Mouse (Mus musculus) liver (tissue): ENCODE data around the gene Tha1.
A peak's percentile ranks its signal among the peaks of the same experiment; 100 is the strongest.

Experiments used
- DNase-seq: peaks from one replicate; pipeline ENCODE4 v3.0.0-alpha.2; 2020; ENCODE audit warnings: mixed read lengths

Gene Tha1

DNA sequence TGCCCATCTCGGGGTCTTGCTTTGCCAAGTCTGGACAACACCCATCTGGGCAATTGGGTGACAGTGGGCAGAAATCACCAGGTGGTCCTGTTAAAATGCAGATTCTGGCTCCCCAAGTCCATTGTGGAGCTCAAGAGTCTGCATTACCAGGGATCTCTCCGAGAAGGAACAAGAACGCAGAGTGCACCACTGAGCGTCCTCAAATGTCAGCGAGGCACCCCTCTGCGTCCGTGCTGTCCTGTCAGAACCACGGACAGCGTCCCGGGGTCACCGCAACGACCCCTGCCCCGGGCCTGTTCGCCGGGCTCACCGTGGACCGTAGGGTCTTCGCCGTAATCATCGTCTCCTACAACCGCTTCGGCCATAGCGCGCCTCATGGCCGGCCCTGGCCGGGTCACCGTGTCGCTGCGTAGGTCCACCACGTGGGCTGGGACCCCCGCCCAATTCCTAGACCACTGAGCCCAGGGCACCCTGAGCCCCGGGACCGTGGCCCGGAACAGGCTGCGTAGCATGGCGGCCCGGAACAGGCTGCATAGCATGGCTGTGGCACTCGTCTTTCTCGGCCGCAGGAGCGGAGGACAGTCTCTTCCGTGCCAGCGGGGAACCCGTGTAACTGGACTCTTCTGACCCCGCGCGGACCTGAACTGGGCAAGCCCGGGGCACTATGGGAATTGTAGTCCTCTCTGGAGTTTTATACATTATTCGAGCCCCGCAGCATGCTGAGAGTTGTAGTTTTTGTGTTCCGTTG, at the start of gene Tha1:
Gene Tha1, minus strand, starts transcription at position 621 of the 748 bp plus-strand sequence.
- DNase-seq = peak; percentile 61

- no peak for DNase-seq
Observed at GRCm38 (mm10) chr11:117919211-117919610, 45.9 kb upstream of the Tha1 start.

DNA sequence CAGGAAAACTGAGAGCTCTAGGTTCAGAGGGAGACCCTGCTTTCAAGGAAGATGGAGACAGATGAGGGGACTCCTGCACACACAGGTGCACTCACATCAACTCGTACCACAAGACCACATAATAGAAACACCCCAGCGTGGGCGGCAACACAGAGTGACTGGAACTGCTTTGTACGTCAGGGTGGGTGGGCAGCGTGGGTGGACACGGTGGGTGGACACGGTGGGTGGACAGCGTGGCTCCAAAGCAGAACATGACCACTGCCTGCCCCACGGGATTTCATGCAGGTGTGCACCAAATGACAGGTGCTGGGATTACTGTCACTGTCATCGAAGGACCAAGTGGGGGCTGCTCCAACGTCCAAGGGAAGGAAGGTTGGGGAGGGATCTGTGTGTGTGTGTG, 45.3 kb upstream of the Tha1 start:
- DNase-seq = no peak

- no peak for DNase-seq
Observed at GRCm38 (mm10) chr11:117915837-117916236, 42.6 kb upstream of the Tha1 start.

DNA sequence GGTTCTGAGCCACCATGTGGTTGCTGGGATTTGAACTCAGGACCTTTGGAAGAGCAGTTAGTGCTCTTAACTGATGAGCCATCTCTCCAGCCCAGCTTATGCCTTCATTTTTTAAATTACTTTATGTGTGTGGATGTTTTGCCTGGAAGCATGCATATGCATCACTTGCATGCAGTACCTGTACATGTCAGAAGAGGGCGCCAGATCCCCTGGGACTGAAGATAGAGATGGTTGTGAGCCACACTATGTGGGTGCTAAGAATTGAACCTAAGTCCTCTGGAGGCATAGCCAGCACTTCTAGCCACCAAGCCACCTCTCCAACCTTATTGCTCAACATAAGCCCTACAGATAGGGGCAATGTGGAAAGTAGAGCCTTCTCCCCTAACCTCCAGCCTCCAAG, 42.1 kb upstream of the Tha1 start:
- peak; percentile 48 for DNase-seq

DNA sequence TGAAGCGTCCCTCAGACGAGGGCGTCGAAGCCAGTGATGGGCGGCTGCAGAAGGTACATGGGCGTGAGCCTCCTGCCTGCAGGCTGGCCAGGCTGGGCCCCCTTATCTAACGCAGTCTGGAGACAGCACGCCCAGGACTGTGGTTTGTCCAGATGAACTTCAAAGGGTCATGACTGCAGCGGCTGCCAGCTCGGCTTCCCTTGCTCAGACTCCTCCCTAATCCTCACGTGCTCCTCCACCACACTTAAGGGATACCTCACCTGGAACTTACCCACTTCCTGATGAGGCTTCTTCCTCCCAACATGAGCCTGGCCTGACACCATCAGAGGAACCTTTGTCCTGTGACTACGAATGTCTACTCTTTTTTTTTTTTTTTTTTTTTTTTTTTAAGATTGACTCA, 41.2 kb upstream of the Tha1 start:
- peak; percentile 90 for DNase-seq

GRCm38 (mm10) chr11:117912684-117913352, 39.5 kb upstream of the Tha1 start:
- peak; percentile 87 for DNase-seq

DNA sequence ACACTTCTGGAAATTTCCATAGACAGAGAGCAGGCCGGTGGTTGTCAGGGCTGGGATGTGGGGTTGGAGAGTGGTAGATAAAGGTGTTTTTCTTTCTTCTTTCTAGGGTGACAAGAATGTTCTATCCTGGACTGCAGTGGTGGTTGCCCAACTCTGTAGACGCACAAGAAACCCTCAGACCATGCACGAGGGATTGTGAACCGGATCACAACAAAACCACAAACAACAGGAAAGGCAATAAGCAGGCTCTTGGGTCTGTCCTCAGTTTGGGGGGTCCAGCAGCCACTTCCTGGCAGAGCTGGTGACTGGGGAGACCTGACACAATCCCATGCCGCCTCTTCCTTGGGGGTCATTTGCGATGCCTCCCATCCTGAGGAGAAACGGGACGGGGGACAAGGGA, 36.1 kb upstream of the Tha1 start:
- DNase-seq = no peak

- DNase-seq = no peak
Observed at GRCm38 (mm10) chr11:117904442-117904841, 31.2 kb upstream of the Tha1 start.

- DNase-seq = no peak
Observed at GRCm38 (mm10) chr11:117902282-117902681, 29.0 kb upstream of the Tha1 start.

DNA sequence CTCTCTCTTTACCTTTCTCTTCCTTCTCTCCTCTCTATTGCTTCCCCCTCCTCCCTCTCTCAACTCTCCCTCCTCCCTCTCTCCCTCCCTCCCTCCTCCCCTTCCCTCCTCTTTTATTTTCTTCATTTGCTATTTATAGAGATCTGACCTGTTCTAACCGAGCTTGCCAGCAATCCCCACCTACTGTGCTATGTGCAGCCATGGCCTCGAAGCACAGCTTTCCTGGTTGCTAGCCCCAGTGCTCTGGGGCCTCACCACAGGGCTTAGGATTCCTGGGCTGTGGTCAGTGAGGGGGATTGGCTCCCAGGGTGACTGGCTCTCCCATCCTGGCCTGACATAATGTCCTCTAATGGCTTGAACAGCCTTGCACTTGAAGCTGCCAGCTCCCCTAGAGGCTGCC, 23.3 kb upstream of the Tha1 start:
- DNase-seq = no peak

DNA sequence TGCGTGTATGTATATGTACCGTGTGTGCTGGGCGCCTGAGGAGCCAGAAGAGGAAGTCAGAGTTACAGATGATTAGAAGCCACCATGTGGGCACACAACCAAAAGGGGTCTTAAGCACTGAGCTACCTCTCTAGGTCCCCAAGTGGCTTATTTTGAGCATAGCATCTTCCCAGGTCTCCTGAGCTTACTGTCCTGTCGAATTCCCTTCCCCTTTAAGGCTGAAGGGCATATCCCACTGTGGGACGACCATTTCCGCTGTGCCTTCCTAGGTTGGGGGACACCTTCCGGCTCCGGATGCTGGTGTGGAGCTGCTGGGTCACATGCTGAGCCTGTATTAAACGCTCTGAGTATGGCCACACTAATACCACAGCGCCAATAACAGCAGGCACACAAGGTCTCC, 21.4 kb upstream of the Tha1 start:
- no peak for DNase-seq

DNA sequence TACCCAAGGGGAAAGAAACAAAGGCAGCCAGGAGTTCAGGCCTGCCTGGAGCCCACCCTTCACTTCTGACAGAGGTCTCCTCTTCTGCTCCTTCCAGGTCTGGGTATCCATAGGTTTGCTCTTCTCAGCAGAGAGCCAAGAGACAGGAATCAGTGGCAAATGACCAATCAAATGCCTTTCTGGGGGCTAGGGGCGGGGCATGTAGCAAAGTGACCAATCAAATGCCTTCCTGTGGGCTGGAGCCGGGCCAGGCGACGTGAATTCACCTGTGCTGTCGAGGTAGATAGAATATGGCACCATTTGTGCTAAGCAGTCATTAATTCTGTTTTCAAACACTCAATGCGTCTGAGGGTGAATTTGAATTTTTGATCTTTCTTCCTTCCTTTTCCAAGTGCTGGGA, 18.9 kb upstream of the Tha1 start:
- DNase-seq = peak; percentile 38

GRCm38 (mm10) chr11:117891581-117892175, 18.4 kb upstream of the Tha1 start:
- no peak for DNase-seq

DNA sequence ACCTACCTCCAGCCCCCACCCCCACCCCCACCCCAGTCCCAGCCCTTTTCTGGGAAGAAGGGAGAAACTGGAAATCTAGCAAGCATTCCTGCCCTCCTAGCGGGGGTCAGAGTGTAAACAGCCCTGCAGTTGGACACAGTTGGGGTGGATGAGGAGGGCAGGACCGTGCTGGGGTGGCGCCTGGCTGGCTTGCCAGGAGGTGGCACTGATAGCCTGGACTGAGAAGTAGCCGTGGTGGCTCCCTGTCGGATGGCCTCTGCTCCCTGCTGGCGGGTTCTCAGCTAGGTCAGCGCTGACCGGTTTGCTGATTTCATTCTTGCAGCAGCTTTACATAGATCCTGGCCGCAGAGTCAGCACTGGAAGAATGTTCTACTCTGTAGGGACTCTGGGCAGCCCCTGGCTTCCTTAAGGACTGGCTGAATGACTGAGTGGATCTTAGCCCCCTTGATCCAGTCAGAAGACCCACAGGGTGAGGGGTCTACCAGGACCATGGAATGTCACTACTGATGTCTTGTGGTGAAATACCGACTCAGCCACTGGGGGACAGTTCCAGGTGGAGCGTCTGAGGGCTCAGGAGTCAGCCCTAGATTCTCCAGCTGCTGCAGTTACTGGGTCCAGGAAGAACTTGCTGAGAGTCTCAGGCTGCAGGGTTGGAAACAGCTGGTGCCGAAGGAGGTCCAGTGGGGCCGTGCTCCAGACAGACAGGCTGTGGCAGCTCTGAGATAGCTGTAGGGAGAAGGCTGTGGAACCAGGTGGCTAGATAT, 17.4 kb upstream of the Tha1 start:
- DNase-seq = peak; percentile 47

GRCm38 (mm10) chr11:117889887-117890340, 16.6 kb upstream of the Tha1 start:
- no peak for DNase-seq

DNA sequence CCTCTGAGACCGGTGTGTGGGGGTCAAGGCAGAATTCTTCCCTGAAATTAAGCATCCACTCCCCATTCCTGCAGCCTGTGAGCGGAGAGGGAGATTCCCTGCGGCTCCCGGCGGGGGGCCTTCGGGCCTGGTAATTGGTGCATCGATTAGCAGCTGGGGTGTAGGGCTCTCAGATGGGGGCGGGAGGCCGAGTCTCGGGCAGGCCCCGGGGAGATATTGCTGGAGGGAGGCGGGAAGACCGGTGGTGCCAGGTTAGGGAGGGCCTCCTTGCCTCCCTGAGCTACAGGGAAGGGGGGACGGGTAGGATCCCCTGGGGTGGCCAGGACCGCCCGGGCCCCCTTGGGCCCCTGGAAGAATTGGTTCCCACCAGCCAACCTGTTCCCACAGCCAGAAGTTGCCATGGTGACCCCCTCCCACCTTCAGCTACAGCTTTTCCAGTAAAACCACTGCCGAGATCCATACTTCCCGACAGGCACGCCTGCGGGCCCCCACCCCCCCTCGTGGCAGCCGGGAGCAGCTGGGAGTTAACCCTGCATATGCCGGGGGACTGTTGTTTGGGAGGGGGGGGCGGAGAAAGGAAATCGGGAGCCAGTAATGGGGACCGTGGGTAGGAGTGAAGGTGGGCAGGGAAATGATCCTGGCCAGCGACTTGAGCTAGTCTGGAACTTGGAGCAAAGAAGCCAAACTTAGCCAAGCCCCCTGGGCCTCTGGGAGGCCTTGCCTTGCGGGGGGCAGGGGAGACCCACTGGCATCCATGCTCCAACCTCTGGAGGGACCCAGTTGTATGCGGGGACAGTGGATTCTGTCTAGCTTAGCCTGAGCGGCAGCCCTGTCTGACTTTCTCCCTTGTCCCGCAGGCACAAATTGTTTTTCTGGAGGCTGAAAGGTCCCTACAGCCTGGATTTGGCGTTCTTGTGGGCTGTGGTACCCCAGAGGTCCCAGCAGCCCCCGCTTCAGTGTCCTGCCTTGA, 15.9 kb upstream of the Tha1 start:
- DNase-seq = peak; percentile 52

DNA sequence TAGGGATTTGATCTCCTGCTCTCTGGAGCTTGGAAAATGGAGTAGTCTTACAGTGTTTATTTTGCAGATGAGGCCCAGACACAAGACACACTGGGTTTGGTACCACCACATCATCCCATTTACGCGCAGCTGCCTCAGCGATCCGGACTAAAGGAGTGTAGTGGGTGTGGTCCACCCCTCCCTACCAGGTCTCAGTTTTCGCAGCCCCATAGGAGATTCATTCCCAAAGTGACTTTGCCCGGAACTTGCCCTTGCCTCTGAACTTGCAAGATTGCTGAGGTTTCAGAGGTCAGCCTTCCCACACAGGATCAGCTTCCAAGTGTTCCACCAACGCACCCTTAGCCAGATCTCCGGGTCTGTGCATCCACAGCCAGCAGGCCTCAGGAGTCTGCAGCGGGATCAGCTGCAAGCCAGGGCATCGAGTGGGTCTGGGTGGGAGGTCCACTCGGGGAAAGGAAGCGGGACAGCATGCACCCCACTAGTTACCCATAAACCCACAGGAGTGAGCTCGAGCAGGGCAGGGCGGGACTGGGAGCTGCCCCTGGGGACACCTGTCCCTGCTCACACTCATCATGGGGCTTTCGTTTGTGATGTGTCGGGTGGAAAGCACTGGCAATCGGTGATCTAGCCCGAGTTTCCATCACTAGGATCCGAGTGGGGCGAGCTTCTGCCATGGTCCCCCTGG, 15.0 kb upstream of the Tha1 start:
- DNase-seq = no peak

- no peak for DNase-seq
Observed at GRCm38 (mm10) chr11:117886000-117886399, 12.7 kb upstream of the Tha1 start.

- no peak for DNase-seq
Observed at GRCm38 (mm10) chr11:117882208-117882607, 8.9 kb upstream of the Tha1 start.

DNA sequence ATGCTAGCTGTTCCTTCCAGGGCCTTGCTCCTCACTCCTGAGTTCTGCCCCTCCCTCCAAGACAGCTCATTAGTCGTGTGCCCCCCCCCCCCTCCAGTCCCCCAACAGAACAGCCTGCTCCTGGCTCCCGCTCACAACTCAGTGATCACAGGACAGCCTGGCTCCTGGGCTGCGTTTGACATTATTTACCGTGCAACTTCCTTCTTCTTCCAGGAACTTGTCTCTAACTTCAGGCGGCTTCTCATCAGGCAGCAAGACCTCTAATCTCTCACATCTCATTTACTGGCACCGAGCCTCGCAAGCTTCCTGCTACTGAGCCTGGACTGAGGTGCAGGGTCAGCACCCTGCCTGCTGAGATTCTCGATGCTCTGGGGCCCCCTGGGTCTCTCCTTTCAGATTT, 8.5 kb upstream of the Tha1 start:
- DNase-seq = no peak
